Mouse (Mus musculus): ENCODE measurements around the gene Birc5.

Gene Birc5

GRCm38 (mm10) chr11:117904442-117904841 is 55.4 kb downstream of the Birc5 start:
- Histone ChIP-seq H3K36me3 (ENCODE audit: insufficient read depth, low read length) (no peaks in the 10 kb centered on the region), H3K4me3 (replicated peaks; ENCODE audit: low read length) (no peak overlapping the region), H3K4me1 (replicated peaks; ENCODE audit: low read depth, low read length) (peaks cover 68% of the 10 kb centered on the region), H3K27me3 (ENCODE audit: insufficient read depth, low read length) (no peaks in the 10 kb centered on the region), H3K9me3 (ENCODE audit: low read length) (no peaks in the 10 kb centered on the region)
- TF ChIP-seq POU5F1 (IDR thresholded peaks at IDR 0.05; ENCODE audit: borderline replicate concordance, low read length) = no peak
- TF ChIP-seq CTCF (conservative IDR thresholded peaks at IDR 0.05; ENCODE audit: low read length) = no peak
- TF ChIP-seq NANOG (IDR thresholded peaks at IDR 0.05; ENCODE audit: borderline replicate concordance, low read length) = no peak
